Comparison of ENCODE assay signal across 27 mouse cellular contexts in genomic region chr7:128368828-128369227, GRCm38 (mm10). TPM values are rescaled to one million over a fixed set of nuclear protein-coding genes. Genes with fewer than 3 reads are reported as not detected.
DNase-seq lines count a peak whose midpoint lies in the region; ATAC-seq lines count a peak whose summit lies in the region.
"Had no signal": no experiment of that assay in that cellular context is flagged by ENCODE, and none has a peak within 500 bp of the region (broad histone marks: within the 10 kb centered on the region; RNA-seq: fewer than 3 reads in every experiment).

No protein-coding gene starts in this region.

- peaks cover 22% of the 10 kb centered on the region for H3K4me1 ChIP-seq in lung, embryonic 16.5 days (replicated peaks; ENCODE audit: control insufficient read depth, insufficient read depth, low read length)
- H3K4me1 ChIP-seq: embryonic facial prominence, embryonic 12.5 days; midbrain, embryonic 12.5 days; neural tube, embryonic 12.5 days had no signal

- no peaks in the 10 kb centered on the region for H3K27me3 ChIP-seq in lung, embryonic 16.5 days (ENCODE audit: control insufficient read depth, insufficient read depth, low read depth, low read length)
- H3K27me3 ChIP-seq: CH12.LX; embryonic facial prominence, embryonic 12.5 days; heart, embryonic 12.5 days; liver, embryonic 12.5 days; megakaryocyte, embryonic 14.5 days; midbrain, embryonic 12.5 days; neural tube, embryonic 12.5 days had no signal

- 82% methylated on average over 6 of the region's 6 CpGs for WGBS in lung, embryonic 16.5 days

- no peak for ATAC-seq in lung, embryonic 16.5 days (ENCODE audit: low read depth)
- ATAC-seq in activated CD4-positive, CD25-positive, alpha-beta regulatory T cell, adult 4 months, result peak; percentile 28
- ATAC-seq: forebrain, embryonic 14.5 days; liver, embryonic 12.5 days; liver, postnatal 0 days had no signal

- peak overlapping the region; percentile 71 for H3K27ac ChIP-seq in lung, embryonic 16.5 days (ENCODE audit: low read length)
- H3K27ac ChIP-seq: embryonic facial prominence, embryonic 12.5 days; hindbrain, embryonic 14.5 days; layer of hippocampus, adult 2 months; liver, embryonic 12.5 days; midbrain, embryonic 12.5 days; neural tube, embryonic 12.5 days had no signal

- DNase-seq in lung, postnatal 25 days (ENCODE audit: low spot score), result no peak
- peak; percentile 20 for DNase-seq in CD4-positive helper T cell, adult 2 months (ENCODE audit: low read depth, low spot score)
- DNase-seq in thymus, postnatal 25 days, result peak; percentile 41
- no peak for DNase-seq in cerebellum, postnatal 36 days
- no peak for DNase-seq in layer of hippocampus, postnatal 36 days
- DNase-seq: adrenal gland, postnatal 10 days; cerebellum, adult 9-10 months; embryo, embryonic 11 days; gastrocnemius, postnatal 14 days; kidney, adult 2 months; kidney, postnatal 36 days; left cerebral cortex, postnatal 4 days; liver, postnatal 0 days; right cerebral cortex, postnatal 4 days had no signal

- H3K9ac ChIP-seq in lung, embryonic 16.5 days (ENCODE audit: low read length), result no peak overlapping the region
- H3K9ac ChIP-seq: embryonic facial prominence, embryonic 12.5 days; heart, embryonic 12.5 days; hindbrain, embryonic 14.5 days; liver, embryonic 12.5 days; liver, postnatal 0 days; midbrain, embryonic 12.5 days; neural tube, embryonic 12.5 days had no signal

- peaks cover 6% of the 10 kb centered on the region for H3K36me3 ChIP-seq in lung, embryonic 16.5 days (ENCODE audit: control insufficient read depth, insufficient read depth, low read length)
- H3K36me3 ChIP-seq: embryonic facial prominence, embryonic 12.5 days; midbrain, embryonic 12.5 days had no signal

- H3K4me3 ChIP-seq in lung, embryonic 16.5 days (ENCODE audit: low read length), result no peak overlapping the region
- H3K4me3 ChIP-seq: embryonic facial prominence, embryonic 12.5 days; heart, embryonic 12.5 days; layer of hippocampus, adult 2 months; liver, embryonic 12.5 days; megakaryocyte, embryonic 14.5 days; midbrain, embryonic 12.5 days; myocyte; neural tube, embryonic 12.5 days had no signal

- peaks cover 4% of the 10 kb centered on the region; the same call in 1 of the 2 replicates for H3K9me3 ChIP-seq in lung, embryonic 16.5 days (ENCODE audit: control insufficient read depth, low read length)
- H3K9me3 ChIP-seq: embryonic facial prominence, embryonic 12.5 days; liver, embryonic 12.5 days; midbrain, embryonic 12.5 days; neural tube, embryonic 12.5 days had no signal

- no peak overlapping the region for H3K4me2 ChIP-seq in lung, embryonic 16.5 days (ENCODE audit: low read depth, low read length)
- H3K4me2 ChIP-seq: embryonic facial prominence, embryonic 12.5 days; heart, embryonic 12.5 days; hindbrain, embryonic 14.5 days; liver, embryonic 12.5 days; midbrain, embryonic 12.5 days; neural tube, embryonic 12.5 days had no signal

RNA-seq across cellular contexts. Expression of gene Rgs10, which starts 49.7 kb away (rescaled TPM):
- polyA plus RNA-seq in lung, embryonic 16.5 days (2015; fragmentation: Nextera tagmentation; extraction: Ambion mirVana), result 42.9 and 45.9 TPM in 2 replicates
- 100 to 1,000 TPM; 294 to 357 TPM for polyA plus RNA-seq in activated CD4-positive, CD25-positive, alpha-beta regulatory T cell, adult 4 months (2017; shearing (Covaris generic))
- total RNA-seq in layer of hippocampus, postnatal 36 days (2021), result 10 to 100 TPM; 44.3 to 47.8 TPM

Comparison
In these comparisons a context has a peak if more than half of its experiments do, and no peak if none do; other contexts are left out.
1. DNase-seq: peak in CD4-positive helper T cell, adult 2 months (single experiment) and thymus, postnatal 25 days (single experiment); none in lung, postnatal 25 days (single experiment), cerebellum, postnatal 36 days (0 of 2) and layer of hippocampus, postnatal 36 days (0 of 2).